Mouse (Mus musculus): ENCODE data around the gene Cct4.
A peak's percentile ranks its signal among the peaks of the same experiment; 100 is the strongest.

GRCm38 (mm10) chr11:22969486-22969885 is 20.8 kb upstream of the Cct4 start:
- TF ChIP-seq CTCF (IDR thresholded peaks at IDR 0.05; ENCODE audit: extremely low read depth, insufficient read depth, low read length) (0 out of 2 replicates have a peak, but pooled peaks have one; percentile 3), POLR2A (IDR thresholded peaks at IDR 0.05; ENCODE audit: extremely low read depth, insufficient read depth, low read length) (no peak)

All from cortical plate, adult 2 months (tissue).